Mouse (Mus musculus): ENCODE measurements at regions not wholly inside any gene's neighbourhood (a gene's known extent, or its start where the extent isn't known, plus 50 kb on each side); places are given as distances from the start of the nearest gene placed in this dataset.

DNA sequence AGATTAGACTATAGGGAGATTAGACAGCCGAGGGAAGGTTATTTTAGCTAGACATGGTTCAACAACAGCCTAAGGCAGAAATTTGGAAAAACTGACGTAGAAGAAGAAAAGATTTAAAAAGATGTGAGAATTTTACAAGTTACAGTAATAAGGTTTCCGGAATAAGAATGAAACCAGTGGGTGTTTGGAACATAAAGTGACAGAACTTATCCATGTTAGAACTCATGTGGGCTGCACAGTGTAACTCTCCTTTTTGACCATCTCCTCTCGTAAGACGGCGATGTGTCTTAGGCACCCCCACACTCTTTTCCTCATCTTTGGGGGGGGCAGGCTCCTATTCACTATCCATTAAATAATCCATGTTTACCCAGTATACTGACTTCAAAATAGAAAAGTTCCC, 96.2 kb upstream of the Slc25a13 start:
- H3K4me1 ChIP-seq (ENCODE audit: control insufficient read depth in 1 of 2, insufficient read depth in 2 of 2, low read length in 2 of 2), result no peaks in the 10 kb centered on the region
- TF ChIP-seq GABPA (IDR thresholded peaks at IDR 0.05; ENCODE audit: low read depth, low read length) (no peak), NELFE (IDR thresholded peaks at IDR 0.05; ENCODE audit: low read depth, low read length) (no peak)
- H3K9me3 ChIP-seq (replicated peaks; ENCODE audit: insufficient read depth, low read length), result no peaks in the 10 kb centered on the region
- no peak for DNase-seq (ENCODE audit: low read depth, low spot score)
- H3K79me2 ChIP-seq (ENCODE audit: control insufficient read depth, insufficient read depth, low read length, poor library complexity), result no peaks in the 10 kb centered on the region
- H3K36me3 ChIP-seq (ENCODE audit: control insufficient read depth in 1 of 2, insufficient read depth in 2 of 2, low read length in 2 of 2), result no peaks in the 10 kb centered on the region
- no peak overlapping the region for H3K9ac ChIP-seq (ENCODE audit: control insufficient read depth, low read depth, low read length, poor library complexity, severe bottlenecking)
- no peak overlapping the region for H3K4me3 ChIP-seq (ENCODE audit: control insufficient read depth in 1 of 2, insufficient read depth in 1 of 2, low read depth in 2 of 2, low read length in 2 of 2)
- no peak overlapping the region for H3K27ac ChIP-seq (ENCODE audit: control insufficient read depth, low read depth, low read length)
- H3K27me3 ChIP-seq (ENCODE audit: control insufficient read depth in 1 of 2, insufficient read depth in 2 of 2, low read length in 2 of 2), result no peaks in the 10 kb centered on the region

DNA sequence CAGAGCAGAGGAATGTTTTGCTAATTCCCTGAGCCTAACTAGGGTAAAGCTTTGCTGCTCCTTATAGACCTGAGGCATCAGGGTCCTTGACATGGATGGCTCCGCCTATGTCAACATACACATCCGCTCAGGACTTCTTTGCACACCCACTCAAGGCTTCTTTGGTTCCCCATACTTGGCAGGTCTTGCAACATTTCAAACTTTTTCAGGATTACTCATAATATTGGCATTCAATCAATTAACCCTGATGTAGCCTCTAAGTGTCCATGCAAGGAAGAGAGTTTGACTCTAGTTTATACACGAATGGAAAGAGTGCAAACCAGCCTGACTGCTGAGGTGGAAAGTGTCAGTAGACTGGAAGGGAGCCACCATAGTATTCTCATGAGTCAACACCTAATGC, 93.2 kb upstream of the Slc25a13 start:
- Histone ChIP-seq H3K9me3 (replicated peaks; ENCODE audit: insufficient read depth, low read length) (no peaks in the 10 kb centered on the region), H3K27ac (ENCODE audit: control insufficient read depth, low read depth, low read length) (no peak overlapping the region), H3K9ac (ENCODE audit: control insufficient read depth, low read depth, low read length, poor library complexity, severe bottlenecking) (no peak overlapping the region), H3K27me3 (ENCODE audit: control insufficient read depth in 1 of 2, insufficient read depth in 2 of 2, low read length in 2 of 2) (no peaks in the 10 kb centered on the region), H3K79me2 (ENCODE audit: control insufficient read depth, insufficient read depth, low read length, poor library complexity) (no peaks in the 10 kb centered on the region), H3K4me3 (ENCODE audit: control insufficient read depth in 1 of 2, insufficient read depth in 1 of 2, low read depth in 2 of 2, low read length in 2 of 2) (no peak overlapping the region), H3K4me1 (ENCODE audit: control insufficient read depth in 1 of 2, insufficient read depth in 2 of 2, low read length in 2 of 2) (no peaks in the 10 kb centered on the region), H3K36me3 (ENCODE audit: control insufficient read depth in 1 of 2, insufficient read depth in 2 of 2, low read length in 2 of 2) (no peaks in the 10 kb centered on the region)
- no peak for DNase-seq (ENCODE audit: low read depth, low spot score)
- TF ChIP-seq MEF2A (IDR thresholded peaks at IDR 0.05; ENCODE audit: extremely low read depth, insufficient replicate concordance, low read depth, low read length, poor library complexity, severe bottlenecking), result no peak
- TF ChIP-seq NELFE (IDR thresholded peaks at IDR 0.05; ENCODE audit: low read depth, low read length), result no peak
- TF ChIP-seq TCF12 (IDR thresholded peaks at IDR 0.05; ENCODE audit: low read depth, low read length), result no peak

DNA sequence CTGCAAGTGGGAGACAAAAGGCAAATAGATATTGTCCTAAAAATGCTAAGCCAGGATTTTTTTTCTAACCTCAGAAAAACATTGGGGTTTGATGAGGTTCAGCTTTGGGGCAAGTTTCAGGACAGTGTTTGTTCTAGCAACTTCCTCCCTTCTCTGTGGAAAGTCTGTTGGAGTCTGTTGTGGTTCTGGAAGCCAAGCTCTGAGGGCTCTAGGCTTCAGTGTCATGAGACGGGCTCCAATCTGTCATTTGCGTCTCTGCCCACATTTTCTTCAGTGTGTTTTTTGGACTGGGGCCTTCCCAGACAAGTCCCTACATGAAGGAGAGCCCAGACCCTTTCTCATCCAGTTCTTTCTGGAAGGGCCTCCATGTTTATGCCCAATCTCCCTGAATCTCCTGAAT, 90.6 kb upstream of the Slc25a13 start:
- no peak overlapping the region for H3K27ac ChIP-seq (ENCODE audit: control insufficient read depth, low read depth, low read length)
- no peaks in the 10 kb centered on the region for H3K4me1 ChIP-seq (ENCODE audit: control insufficient read depth in 1 of 2, insufficient read depth in 2 of 2, low read length in 2 of 2)
- no peaks in the 10 kb centered on the region for H3K9me3 ChIP-seq (replicated peaks; ENCODE audit: insufficient read depth, low read length)
- H3K79me2 ChIP-seq (ENCODE audit: control insufficient read depth, insufficient read depth, low read length, poor library complexity), result no peaks in the 10 kb centered on the region
- H3K4me3 ChIP-seq (ENCODE audit: control insufficient read depth in 1 of 2, insufficient read depth in 1 of 2, low read depth in 2 of 2, low read length in 2 of 2), result no peak overlapping the region
- no peak for TF ChIP-seq USF2 (IDR thresholded peaks at IDR 0.05; ENCODE audit: borderline replicate concordance in 1 of 2, insufficient read depth in 1 of 2, low read depth in 1 of 2, low read length in 2 of 2)
- no peak for TF ChIP-seq ELF1 (IDR thresholded peaks at IDR 0.05; ENCODE audit: low read depth, low read length)
- TF ChIP-seq E2F4 (IDR thresholded peaks at IDR 0.05; ENCODE audit: borderline replicate concordance, low read depth, low read length), result no peak
- no peak for TF ChIP-seq ETS1 (IDR thresholded peaks at IDR 0.05; ENCODE audit: low read depth, low read length)
- TF ChIP-seq TAL1 (IDR thresholded peaks at IDR 0.05; ENCODE audit: low read length), result no peak
- DNase-seq (ENCODE audit: low read depth, low spot score), result no peak
- H3K27me3 ChIP-seq (ENCODE audit: control insufficient read depth in 1 of 2, insufficient read depth in 2 of 2, low read length in 2 of 2), result no peaks in the 10 kb centered on the region
- no peak overlapping the region for H3K9ac ChIP-seq (ENCODE audit: control insufficient read depth, low read depth, low read length, poor library complexity, severe bottlenecking)
- H3K36me3 ChIP-seq (ENCODE audit: control insufficient read depth in 1 of 2, insufficient read depth in 2 of 2, low read length in 2 of 2), result no peaks in the 10 kb centered on the region

All from MEL (cell line).